In the genomic region with DNA sequence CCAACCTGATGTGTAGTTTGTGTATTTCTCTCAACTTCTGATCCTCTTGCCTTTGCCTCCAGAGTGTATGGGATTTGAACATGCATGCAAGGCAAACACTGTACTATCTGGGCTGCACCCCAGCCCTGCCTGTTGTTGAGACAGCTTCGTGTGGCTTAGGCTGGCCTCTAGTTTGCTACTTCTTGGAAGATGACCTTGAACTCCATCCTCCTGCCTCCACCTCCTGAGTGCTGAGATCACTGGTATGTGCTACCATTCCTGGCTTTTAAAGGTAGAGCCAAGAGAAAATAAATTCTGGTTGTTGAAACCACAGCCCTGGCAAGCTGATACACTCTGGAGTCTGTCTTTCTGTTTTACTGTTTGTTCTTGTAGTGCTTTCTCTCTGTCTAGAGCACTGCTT, we compare ENCODE assay signal across 18 mouse cellular contexts. TPM values are rescaled to one million over a fixed set of nuclear protein-coding genes. Genes with fewer than 3 reads are reported as not detected.
DNase-seq lines count a peak whose midpoint lies in the region; ATAC-seq and TF ChIP-seq lines count a peak whose summit lies in the region.
"Had no signal": no experiment of that assay in that cellular context is flagged by ENCODE, and none has a peak within 500 bp of the region (broad histone marks: within the 10 kb centered on the region; RNA-seq: fewer than 3 reads in every experiment).

No protein-coding gene starts in this region.

- no peaks in the 10 kb centered on the region for H3K36me3 ChIP-seq in heart, embryonic 16.5 days (ENCODE audit: control insufficient read depth, insufficient read depth)
- H3K36me3 ChIP-seq in megakaryocyte, embryonic 14.5 days (replicated peaks; ENCODE audit: low read length) = peaks cover 29% of the 10 kb centered on the region
- no peaks in the 10 kb centered on the region for H3K36me3 ChIP-seq in myocyte (ENCODE audit: control insufficient read depth, insufficient read depth)
- no peaks in the 10 kb centered on the region for H3K36me3 ChIP-seq in forebrain, embryonic 15.5 days
- H3K36me3 ChIP-seq: embryonic facial prominence, embryonic 12.5 days; hindbrain, embryonic 10.5 days; limb, embryonic 13.5 days; liver, embryonic 15.5 days had no signal

- DNase-seq in frontal cortex, postnatal 36 days (ENCODE audit: low spot score in 2 of 2) = no peak
- no peak for DNase-seq in heart, adult 8-10 months (ENCODE audit: low spot score)
- DNase-seq: adrenal gland, postnatal 10 days; cerebellum, adult 18-20 months; gastrocnemius, postnatal 25 days; layer of hippocampus, adult 9-11 months had no signal

- H3ac ChIP-seq in myocyte (ENCODE audit: control insufficient read depth, insufficient read length) = no peak overlapping the region

- no peak overlapping the region for H3K4me3 ChIP-seq in heart, embryonic 16.5 days (ENCODE audit: low read length)
- peak overlapping the region; percentile 24 for H3K4me3 ChIP-seq in megakaryocyte, embryonic 14.5 days (replicated peaks)
- H3K4me3 ChIP-seq in myocyte = no peak overlapping the region
- H3K4me3 ChIP-seq in forebrain, embryonic 15.5 days = no peak overlapping the region
- H3K4me3 ChIP-seq: embryonic facial prominence, embryonic 12.5 days; hindbrain, embryonic 10.5 days; limb, embryonic 13.5 days; liver, embryonic 15.5 days had no signal

- 0 out of 2 replicates have a peak overlapping the region, but pooled peaks have one; percentile 14 for H3K27ac ChIP-seq in heart, embryonic 16.5 days (ENCODE audit: low read length)
- no peak overlapping the region for H3K27ac ChIP-seq in forebrain, embryonic 15.5 days (replicated peaks)
- H3K27ac ChIP-seq: embryonic facial prominence, embryonic 12.5 days; hindbrain, embryonic 10.5 days; kidney, postnatal 0 days; limb, embryonic 13.5 days; liver, embryonic 15.5 days had no signal

- H3K4me1 ChIP-seq in heart, embryonic 16.5 days (ENCODE audit: control insufficient read depth, insufficient read depth, low read length) = peaks cover 12% of the 10 kb centered on the region
- H3K4me1 ChIP-seq in megakaryocyte, embryonic 14.5 days = peaks cover 59% of the 10 kb centered on the region
- H3K4me1 ChIP-seq in forebrain, embryonic 15.5 days = peaks cover 11% of the 10 kb centered on the region; the same call in 1 of the 2 replicates

- no peak overlapping the region for H3K4me2 ChIP-seq in heart, embryonic 16.5 days (ENCODE audit: low read depth, low read length)
- H3K4me2 ChIP-seq in myocyte (ENCODE audit: low read depth) = peak overlapping the region; percentile 28
- no peak overlapping the region for H3K4me2 ChIP-seq in forebrain, embryonic 15.5 days (replicated peaks)
- H3K4me2 ChIP-seq: embryonic facial prominence, embryonic 12.5 days; limb, embryonic 13.5 days; liver, embryonic 15.5 days had no signal

- peak; percentile 22; the same call in 1 of the 2 replicates for ATAC-seq in frontal cortex, adult (ENCODE audit: low TSS enrichment)
- ATAC-seq in heart, embryonic 16.5 days (replicated peaks; ENCODE audit: extremely low read depth, insufficient read depth, low FRiP score) = no peak
- no peak for ATAC-seq in megakaryocyte, adult 5-6 weeks (ENCODE audit: poor library complexity, severe bottlenecking)
- no peak for ATAC-seq in forebrain, embryonic 15.5 days (replicated peaks)
- ATAC-seq: lung, postnatal 0 days had no signal

- peaks cover 80% of the 10 kb centered on the region for H3K79me2 ChIP-seq in myocyte (ENCODE audit: control insufficient read depth, insufficient read depth)

- WGBS in heart, embryonic 16.5 days = 30% methylated on average over 1 of the region's 1 CpGs
- WGBS in forebrain, embryonic 15.5 days = 79% methylated on average over 1 of the region's 1 CpGs

- no peaks in the 10 kb centered on the region for H3K27me3 ChIP-seq in heart, embryonic 16.5 days (ENCODE audit: control insufficient read depth, insufficient read depth, low read length)
- no peaks in the 10 kb centered on the region for H3K27me3 ChIP-seq in megakaryocyte, embryonic 14.5 days (replicated peaks)
- no peaks in the 10 kb centered on the region for H3K27me3 ChIP-seq in myocyte (ENCODE audit: control insufficient read depth, insufficient read depth, insufficient read length)
- no peaks in the 10 kb centered on the region for H3K27me3 ChIP-seq in forebrain, embryonic 15.5 days
- H3K27me3 ChIP-seq: embryonic facial prominence, embryonic 12.5 days; limb, embryonic 13.5 days; liver, embryonic 15.5 days had no signal

- H3K9me3 ChIP-seq in heart, embryonic 16.5 days (replicated peaks; ENCODE audit: control insufficient read depth, low read length) = no peaks in the 10 kb centered on the region
- H3K9me3 ChIP-seq in megakaryocyte, embryonic 14.5 days = no peaks in the 10 kb centered on the region
- no peaks in the 10 kb centered on the region for H3K9me3 ChIP-seq in forebrain, embryonic 15.5 days
- H3K9me3 ChIP-seq: embryonic facial prominence, embryonic 12.5 days; hindbrain, embryonic 10.5 days; limb, embryonic 13.5 days; liver, embryonic 15.5 days had no signal

- no peak for TF ChIP-seq POLR2A in myocyte (IDR thresholded peaks at IDR 0.05; ENCODE audit: insufficient read length, low read depth)

- no peak overlapping the region for H3K9ac ChIP-seq in heart, embryonic 16.5 days (ENCODE audit: low read length)
- H3K9ac ChIP-seq in forebrain, embryonic 15.5 days (replicated peaks) = no peak overlapping the region
- H3K9ac ChIP-seq: embryonic facial prominence, embryonic 12.5 days; limb, embryonic 13.5 days; liver, embryonic 15.5 days had no signal

TF ChIP-seq in myocyte, 11 proteins besides CTCF, POLR2A, EP300 and RAD21:
- no peak for TF ChIP-seq MYOD1 (IDR thresholded peaks at IDR 0.05; ENCODE audit: control insufficient read depth in 1 of 3, insufficient read length in 2 of 3, low read depth in 2 of 3)
- no peak for TF ChIP-seq USF1 (IDR thresholded peaks at IDR 0.05; ENCODE audit: low read depth)
- TF ChIP-seq MAX (IDR thresholded peaks at IDR 0.05; ENCODE audit: low read depth) = no peak
- no peak for TF ChIP-seq E2F4 (IDR thresholded peaks at IDR 0.05; ENCODE audit: insufficient read depth)
- no peak for TF ChIP-seq MYOG (IDR thresholded peaks at IDR 0.05; ENCODE audit: control insufficient read depth in 1 of 3, insufficient read depth in 1 of 3, insufficient read length in 2 of 3, low read depth in 2 of 3)
- TF ChIP-seq TCF3 (IDR thresholded peaks at IDR 0.05; ENCODE audit: insufficient read length, low read depth) = no peak
- no peak for TF ChIP-seq SRF (IDR thresholded peaks at IDR 0.05; ENCODE audit: control insufficient read depth, insufficient read length, low read depth)
- no peak for TF ChIP-seq TCF12 (IDR thresholded peaks at IDR 0.05; ENCODE audit: insufficient read depth, poor library complexity, severe bottlenecking)

RNA-seq across cellular contexts. Expression of a gene that starts 21.2 kb away (rescaled TPM):
- polyA plus RNA-seq in heart, embryonic 16.5 days (2015; fragmentation: Nextera tagmentation; extraction: Ambion mirVana) = 15.0 and 16.8 TPM in 2 replicates
- total RNA-seq in heart, adult 8-10 months (2022) = 10 to 100 TPM; 21.5 to 26.3 (median 22.7) TPM
- 2.7 TPM in 1 of 2 replicates, not detected in the other for polyA plus RNA-seq in megakaryocyte, embryonic 14.5 days (2012; ENCODE audit: insufficient read depth, low replicate concordance)
- 24.5 and 34.7 TPM in 2 replicates for total RNA-seq in megakaryocyte, adult 5-6 weeks (2015)
- 23.9 and 35.6 TPM in 2 replicates for total RNA-seq in megakaryocyte, adult 5-6 weeks (2017)
- 9.0 TPM for polyA plus RNA-seq in myocyte (2012; fragmentation: generic; extraction: Trizol)
- 36.5 and 39.4 TPM in 2 replicates for polyA plus RNA-seq in forebrain, embryonic 15.5 days (2015; fragmentation: Nextera tagmentation; extraction: Ambion mirVana)

RNA-seq across cellular contexts. Expression of a gene that starts 57.5 kb away (rescaled TPM):
- 32.7 and 33.2 TPM in 2 replicates for polyA plus RNA-seq in heart, embryonic 16.5 days (2015; fragmentation: Nextera tagmentation; extraction: Ambion mirVana)
- total RNA-seq in heart, adult 8-10 months (2022) = 10 to 100 TPM; 30.7 to 37.0 (median 34.2) TPM
- polyA plus RNA-seq in megakaryocyte, embryonic 14.5 days (2012; ENCODE audit: insufficient read depth, low replicate concordance) = 5.3 and 9.9 TPM in 2 replicates
- total RNA-seq in megakaryocyte, adult 5-6 weeks (2015) = 12.4 and 18.8 TPM in 2 replicates
- 22.8 and 22.9 TPM in 2 replicates for total RNA-seq in megakaryocyte, adult 5-6 weeks (2017)
- polyA plus RNA-seq in myocyte (2012; fragmentation: generic; extraction: Trizol) = 34.0 TPM
- polyA plus RNA-seq in forebrain, embryonic 15.5 days (2015; fragmentation: Nextera tagmentation; extraction: Ambion mirVana) = 32.3 and 33.7 TPM in 2 replicates

RNA-seq across cellular contexts. Expression of a gene that starts 57.8 kb away (rescaled TPM):
- polyA plus RNA-seq in heart, embryonic 16.5 days (2015; fragmentation: Nextera tagmentation; extraction: Ambion mirVana) = 116 and 119 TPM in 2 replicates
- total RNA-seq in heart, adult 8-10 months (2022) = 100 to 1,000 TPM in 3 of 4 experiments, 10 to 100 TPM in 1; 94.2 to 123 (median 109) TPM
- polyA plus RNA-seq in megakaryocyte, embryonic 14.5 days (2012; ENCODE audit: insufficient read depth, low replicate concordance) = 22.1 and 57.2 TPM in 2 replicates
- total RNA-seq in megakaryocyte, adult 5-6 weeks (2015) = 23.1 and 26.1 TPM in 2 replicates
- 24.1 and 35.0 TPM in 2 replicates for total RNA-seq in megakaryocyte, adult 5-6 weeks (2017)
- polyA plus RNA-seq in myocyte (2012; fragmentation: generic; extraction: Trizol) = 39.8 TPM
- polyA plus RNA-seq in forebrain, embryonic 15.5 days (2015; fragmentation: Nextera tagmentation; extraction: Ambion mirVana) = 110 and 122 TPM in 2 replicates
